Mouse (Mus musculus) E14TG2a.4 (cell line): ENCODE data around the gene Bst1.

ENCODE experiments used
- CTCF ChIP-seq: conservative IDR thresholded peaks from 2 replicates; pipeline ENCODE4 v1.5.1; 2014; ENCODE audit warnings: low read length
- NANOG ChIP-seq: IDR thresholded peaks from 2 replicates; pipeline ENCODE4 v1.6.1; 2014; ENCODE audit warnings: borderline replicate concordance, low read length, mixed read lengths
- POU5F1 ChIP-seq: IDR thresholded peaks from 2 replicates; pipeline ENCODE4 v1.6.1; 2014; ENCODE audit warnings: low read length, borderline replicate concordance

DNA sequence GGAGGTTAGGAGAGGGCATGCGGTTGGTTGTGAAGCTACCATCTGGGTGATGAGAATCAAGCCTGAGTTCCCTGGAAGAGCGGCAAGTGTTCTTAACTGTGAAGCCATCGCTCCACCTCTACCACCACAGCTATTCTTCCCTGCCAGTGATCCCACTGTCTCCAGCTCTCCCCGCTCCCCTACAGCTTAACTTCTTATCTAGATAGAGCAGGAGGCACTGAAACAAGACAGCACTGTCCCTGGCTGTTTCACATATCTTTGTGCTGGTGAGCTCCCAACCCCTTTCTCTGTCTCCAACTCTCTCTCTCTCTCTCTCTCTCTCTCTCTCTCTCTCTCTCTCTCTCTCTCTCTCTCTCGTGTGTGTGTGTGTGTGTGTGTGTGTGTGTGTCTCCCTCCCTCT lies 26.3 kb upstream of the Bst1 start:
- TF ChIP-seq CTCF (no peak), NANOG (no peak), POU5F1 (no peak)
